Mouse (Mus musculus) brown adipose tissue, adult 24 weeks (tissue): Measurements from ENCODE around the gene Gm10160. TPM values are rescaled to one million over a fixed set of nuclear protein-coding genes. Genes with fewer than 3 reads are reported as not detected.
"Not testable (repeated sequence)": the region's sequence is repeated elsewhere in the genome, so short reads cannot be mapped to it uniquely, and the experiment has no call there.

Experiments used
- H3K27ac ChIP-seq: fragments of 200-500 bp; replicated peaks from 2 replicates; pipeline ENCODE4 v1.5.1; 2012; ENCODE audit warnings: low read depth, mild to moderate bottlenecking, low read length
- H3K4me1 ChIP-seq: fragments of 200-500 bp; 2 replicates; pipeline ENCODE4 v1.6.1; 2012; ENCODE audit warnings: low read length, mixed read lengths; ENCODE audit not compliant: control insufficient read depth, insufficient read depth, insufficient read length
- H3K4me3 ChIP-seq: fragments of 200-500 bp; 2 replicates; pipeline ENCODE4 v1.5.1; 2012; ENCODE audit warnings: low read depth, mild to moderate bottlenecking, low read length, moderate library complexity; ENCODE audit not compliant: insufficient read depth
- polyA plus RNA-seq: library from polyadenylated mRNA; stranded (reverse); fragments of >200 nt; gene quantifications from 2 replicates; pipeline ENCODE4 v1.2.4, GENCODE M21; 2012; ENCODE audit not compliant: missing spikeins, insufficient read depth, insufficient read length

Gm10160 gene
- polyA plus RNA-seq, 1 experiment, result not detected

DNA sequence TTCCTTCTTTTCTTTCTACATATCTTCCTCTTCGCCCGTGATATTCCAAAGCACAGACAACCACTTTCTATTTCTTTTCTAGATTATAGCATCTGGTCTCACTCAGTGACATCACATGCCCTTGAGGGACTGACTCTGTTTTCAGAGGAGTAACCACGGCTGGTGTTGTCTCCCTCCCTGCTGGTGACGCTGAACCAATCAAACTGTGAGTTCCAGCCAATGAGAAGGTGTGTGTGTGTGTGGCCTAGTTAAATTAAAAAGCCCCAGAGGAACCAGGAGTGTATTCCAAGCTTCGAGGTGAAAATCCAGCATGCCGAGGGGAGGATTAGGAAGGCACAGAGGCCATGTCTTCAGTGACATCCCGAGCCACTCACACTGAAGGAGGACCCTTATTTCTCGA lies 8.6 kb downstream of the Gm10160 start:
- no peak overlapping the region for H3K4me3 ChIP-seq
- no peak overlapping the region for H3K27ac ChIP-seq
- peaks cover 11% of the 10 kb centered on the region; the same call in 1 of the 2 replicates for H3K4me1 ChIP-seq

DNA sequence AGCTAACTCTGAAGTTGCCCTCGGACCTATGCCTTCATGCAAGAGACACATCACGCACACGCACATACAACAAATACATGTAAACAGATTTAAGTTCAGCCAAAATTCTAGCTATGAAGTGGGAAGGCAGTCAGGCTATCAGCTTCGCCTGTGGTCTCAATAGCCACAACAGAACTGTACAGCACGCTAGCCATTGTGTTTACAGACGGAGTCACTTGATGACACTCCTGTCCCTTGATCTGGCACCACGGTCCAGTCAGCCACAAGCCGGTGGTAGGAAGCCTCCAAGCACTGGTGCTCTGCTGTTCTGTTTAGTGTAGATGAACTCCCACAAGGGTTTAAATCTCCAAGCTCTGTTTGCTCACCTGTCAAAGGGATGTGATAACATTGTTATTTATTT lies 9.6 kb downstream of the Gm10160 start:
- Histone ChIP-seq H3K27ac (no peak overlapping the region), H3K4me1 (peaks cover 7% of the 10 kb centered on the region; the same call in 1 of the 2 replicates), H3K4me3 (no peak overlapping the region)

DNA sequence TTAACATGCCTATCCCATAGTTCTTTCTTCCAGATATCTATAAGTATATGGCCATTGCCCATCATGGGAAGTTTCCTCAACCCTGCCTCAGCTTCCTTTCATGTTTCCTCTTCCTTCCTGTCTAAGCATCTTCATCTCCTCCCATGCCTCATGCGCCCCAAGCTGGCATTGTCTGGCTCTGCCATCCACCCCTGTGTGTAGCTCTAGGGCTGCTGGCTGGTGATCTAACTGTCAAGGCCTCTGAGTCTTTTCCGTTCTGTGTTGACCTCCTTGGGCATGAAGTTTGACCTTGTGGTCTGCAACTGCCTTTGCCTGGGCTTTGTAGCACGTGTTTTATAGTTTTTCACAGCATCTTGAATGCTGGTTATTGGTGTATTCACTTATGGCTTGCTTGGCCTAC lies 10.3 kb downstream of the Gm10160 start:
- Histone ChIP-seq H3K4me3 (no peak overlapping the region), H3K27ac (no peak overlapping the region), H3K4me1 (peaks cover 9% of the 10 kb centered on the region; the same call in 1 of the 2 replicates)

DNA sequence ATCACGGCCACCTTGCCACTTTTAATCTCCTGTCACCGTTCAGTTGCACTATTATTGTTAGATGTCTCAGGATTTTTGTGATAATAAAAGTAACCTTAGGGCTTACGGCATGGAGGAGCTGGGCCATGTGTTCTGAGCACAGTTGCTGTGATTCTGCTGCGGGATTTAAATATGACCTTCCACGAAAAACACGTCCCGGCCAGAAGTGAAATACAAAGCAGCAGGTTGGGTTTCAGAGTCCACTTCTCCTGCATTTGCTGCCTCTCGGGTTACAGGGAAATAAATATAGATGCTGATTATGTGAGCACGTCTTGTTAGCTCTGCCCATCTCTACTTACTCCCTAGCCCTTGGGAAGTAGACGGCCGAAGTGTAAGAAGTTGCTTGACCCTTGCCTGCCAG lies 10.8 kb downstream of the Gm10160 start:
- Histone ChIP-seq H3K4me3 (no peak overlapping the region), H3K27ac (no peak overlapping the region), H3K4me1 (peaks cover 9% of the 10 kb centered on the region; the same call in 1 of the 2 replicates)

DNA sequence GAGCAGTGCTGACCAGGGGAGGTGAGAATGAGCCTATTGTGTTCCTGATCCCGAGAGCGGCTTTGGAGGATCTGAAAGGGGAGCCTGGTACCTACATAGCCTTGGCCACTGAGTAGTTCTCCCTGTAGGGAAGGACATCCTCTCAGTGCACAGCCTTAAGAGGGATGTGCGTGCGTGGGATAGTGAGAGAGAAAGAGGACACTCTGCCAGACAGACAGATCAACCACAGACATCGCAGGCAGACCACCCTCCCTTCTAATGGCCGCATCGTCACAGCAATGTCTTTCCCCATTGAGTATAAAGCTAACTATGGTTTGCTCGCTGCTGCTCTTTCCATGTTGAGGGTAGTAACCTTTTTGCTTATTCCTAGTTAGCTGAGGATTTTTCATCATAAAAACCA lies 11.7 kb downstream of the Gm10160 start:
- Histone ChIP-seq H3K4me3 (no peak overlapping the region), H3K27ac (no peak overlapping the region), H3K4me1 (peaks cover 7% of the 10 kb centered on the region; the same call in 1 of the 2 replicates)

DNA sequence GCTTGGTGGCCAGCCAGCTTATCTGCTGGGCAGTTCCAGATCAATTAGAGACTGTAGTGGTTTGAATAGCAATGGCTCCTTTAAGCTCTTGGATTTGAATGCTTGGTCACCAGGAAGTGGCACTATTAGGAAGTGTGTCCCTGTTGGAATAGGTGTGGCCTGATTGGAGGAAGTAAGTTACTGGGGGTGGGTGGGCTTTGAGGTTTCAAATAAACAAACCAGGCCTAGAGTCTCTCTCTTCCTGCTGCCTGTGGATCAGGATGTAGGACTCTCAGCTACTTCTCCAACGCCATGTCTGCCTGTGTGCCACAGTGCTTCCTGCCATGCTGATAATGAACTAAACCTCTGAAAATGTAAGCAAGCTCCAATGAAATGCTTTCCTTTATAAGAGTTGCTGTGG lies 12.6 kb downstream of the Gm10160 start:
- Histone ChIP-seq H3K4me3 (no peak overlapping the region), H3K27ac (no peak overlapping the region), H3K4me1 (peaks cover 7% of the 10 kb centered on the region; the same call in 1 of the 2 replicates)

DNA sequence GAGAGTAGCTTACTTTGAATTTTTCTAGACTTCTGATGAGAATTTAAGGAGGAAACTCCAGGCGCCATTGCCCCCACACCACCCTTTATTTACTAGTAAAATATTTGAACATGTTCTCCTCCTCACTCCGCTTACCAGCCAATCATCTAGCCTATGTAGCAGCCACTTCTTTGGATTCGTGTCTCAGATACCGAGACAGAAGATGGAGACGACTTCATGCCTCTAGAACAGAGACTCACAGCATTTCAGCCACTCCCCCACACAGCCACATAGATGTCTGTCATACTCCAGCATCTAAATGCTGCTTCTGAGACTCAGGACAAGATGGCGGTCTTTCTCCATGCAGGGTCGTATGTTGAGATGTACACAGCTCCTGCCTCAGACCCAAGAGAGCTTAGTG lies 13.5 kb downstream of the Gm10160 start:
- peaks cover 7% of the 10 kb centered on the region; the same call in 1 of the 2 replicates for H3K4me1 ChIP-seq
- H3K4me3 ChIP-seq, result no peak overlapping the region
- H3K27ac ChIP-seq, result no peak overlapping the region

DNA sequence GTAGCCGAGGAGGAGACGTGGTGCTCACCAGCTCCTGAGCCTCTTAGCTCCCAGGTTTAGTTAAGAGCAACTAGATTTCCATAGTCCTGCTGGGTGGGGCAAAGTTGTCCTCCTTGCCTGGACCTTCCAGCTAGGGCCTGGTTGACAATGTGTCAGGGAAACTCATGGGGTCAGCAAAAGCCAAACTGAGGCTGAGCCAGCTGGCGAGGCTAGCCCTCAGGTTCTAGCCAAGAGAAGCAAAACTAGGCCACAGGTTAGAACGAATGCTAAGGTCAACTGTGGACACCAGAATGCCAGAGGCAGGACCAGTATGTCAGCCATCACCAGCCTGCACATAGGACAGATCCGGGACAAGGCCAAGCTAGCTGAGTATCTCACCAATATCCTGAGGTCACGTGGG lies 14.2 kb downstream of the Gm10160 start:
- H3K4me1 ChIP-seq, result peaks cover 7% of the 10 kb centered on the region; the same call in 1 of the 2 replicates
- H3K27ac ChIP-seq, result peak overlapping the region; percentile 55
- H3K4me3 ChIP-seq, result no peak overlapping the region

DNA sequence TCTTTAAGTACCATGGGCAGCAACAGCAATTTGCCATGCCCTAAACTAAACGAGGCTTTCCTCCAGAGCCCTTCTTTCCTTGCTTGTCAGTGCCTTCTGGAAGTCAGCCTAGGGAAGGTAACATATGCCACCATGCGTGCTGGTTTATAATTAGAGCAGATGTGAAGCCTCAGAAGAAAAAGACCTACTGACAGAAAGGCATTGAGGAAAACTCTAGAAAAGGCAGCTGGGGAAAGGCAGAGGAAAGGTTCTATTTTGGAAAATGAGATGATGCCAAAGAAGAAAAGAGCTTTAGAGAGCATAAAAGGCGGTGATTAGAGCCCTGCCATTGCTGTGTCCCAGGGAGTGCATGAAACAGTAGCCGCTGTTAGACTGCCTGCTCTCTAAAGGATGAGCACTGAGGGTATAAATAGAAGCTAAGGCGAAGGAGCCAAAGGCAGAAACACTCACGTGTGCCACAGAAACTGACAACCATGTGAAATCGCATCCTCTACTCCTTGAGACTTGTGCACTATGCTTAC lies 14.9 kb downstream of the Gm10160 start:
- Histone ChIP-seq H3K27ac (peak overlapping the region; percentile 55), H3K4me3 (no peak overlapping the region), H3K4me1 (peaks cover 7% of the 10 kb centered on the region; the same call in 1 of the 2 replicates)

DNA sequence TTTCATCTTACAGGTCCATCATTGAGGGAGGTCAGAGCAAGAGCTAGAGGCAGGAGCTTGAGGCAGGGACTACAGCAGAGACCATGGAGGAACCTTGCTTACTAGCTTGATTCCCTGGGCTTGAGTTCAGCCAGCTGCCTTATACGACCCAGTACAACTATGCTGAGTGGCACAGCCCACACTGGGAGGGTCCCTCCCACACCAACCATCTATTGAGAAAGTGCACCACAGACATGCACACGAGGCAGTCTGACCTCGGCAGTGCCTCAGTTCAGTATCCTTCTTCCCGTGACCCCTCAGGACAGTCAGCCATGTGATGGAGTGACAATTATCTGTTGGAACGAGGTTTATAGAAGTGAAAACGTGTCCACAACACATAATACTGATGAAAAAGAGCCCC lies 15.8 kb downstream of the Gm10160 start:
- H3K4me1 ChIP-seq, result peaks cover 7% of the 10 kb centered on the region; the same call in 1 of the 2 replicates
- H3K27ac ChIP-seq, result no peak overlapping the region
- no peak overlapping the region for H3K4me3 ChIP-seq

DNA sequence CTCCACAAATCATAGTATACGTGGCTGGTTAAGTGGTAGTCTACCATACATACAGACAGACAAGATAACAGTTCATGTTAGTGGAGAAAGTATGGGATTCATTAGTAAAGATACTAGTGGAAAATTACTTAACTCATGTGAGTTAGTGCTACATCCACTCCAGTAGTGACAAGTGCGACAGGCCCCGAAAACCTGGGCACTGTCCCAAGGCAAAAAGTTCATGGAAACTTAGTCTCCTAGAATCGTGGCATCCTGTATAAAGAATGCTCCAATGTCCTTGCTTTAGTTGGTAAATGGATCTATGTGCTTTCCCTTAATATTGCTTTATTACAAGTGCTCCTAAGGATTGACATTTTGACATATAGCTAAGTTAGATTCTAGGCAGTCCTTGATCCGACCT lies 17.8 kb downstream of the Gm10160 start:
- H3K4me1 ChIP-seq, H3K4me3 ChIP-seq, H3K27ac ChIP-seq: not testable (repeated sequence)

DNA sequence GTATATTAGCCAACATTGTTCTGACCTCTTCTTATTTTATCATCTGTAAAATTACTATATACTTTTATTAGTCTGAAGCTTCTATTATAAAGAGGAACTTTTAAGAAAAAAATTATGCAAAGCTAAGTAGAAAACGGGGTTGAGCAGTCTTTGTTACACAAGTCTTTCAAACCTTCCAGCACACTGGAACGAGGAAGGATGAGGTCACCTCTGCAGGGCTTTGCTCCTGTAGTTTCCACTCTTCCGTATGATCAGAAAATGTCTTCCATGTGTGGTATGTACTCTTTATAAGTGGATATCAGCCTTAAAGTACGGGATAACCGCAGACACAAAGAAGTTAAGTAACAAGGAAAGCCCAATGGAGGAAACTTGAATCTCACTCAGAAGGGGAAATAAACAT lies 20.2 kb downstream of the Gm10160 start:
- Histone ChIP-seq H3K4me3 (no peak overlapping the region), H3K27ac (no peak overlapping the region), H3K4me1 (no peaks in the 10 kb centered on the region)

DNA sequence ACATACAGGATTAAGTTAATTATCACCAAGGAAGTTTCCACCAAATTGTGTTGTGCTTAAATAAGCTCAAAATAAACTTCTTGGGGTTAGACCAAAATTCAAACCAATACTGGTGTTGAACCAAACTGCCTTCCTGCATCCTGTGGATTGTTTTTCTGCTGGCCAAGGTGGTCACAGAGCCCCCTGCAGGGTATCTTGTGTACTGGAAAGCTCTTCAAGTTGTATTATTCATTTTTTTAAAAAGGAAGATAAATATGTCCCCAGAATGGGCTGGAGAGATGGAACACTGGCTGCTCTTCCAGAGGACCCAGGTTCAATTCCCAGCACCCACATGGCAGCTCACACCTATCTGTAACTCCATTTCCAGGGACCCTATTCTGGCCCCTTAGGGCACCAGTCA lies 20.7 kb downstream of the Gm10160 start:
- no peak overlapping the region for H3K27ac ChIP-seq
- H3K4me1 ChIP-seq, result peaks cover 2% of the 10 kb centered on the region; the same call in 1 of the 2 replicates
- H3K4me3 ChIP-seq, result no peak overlapping the region

DNA sequence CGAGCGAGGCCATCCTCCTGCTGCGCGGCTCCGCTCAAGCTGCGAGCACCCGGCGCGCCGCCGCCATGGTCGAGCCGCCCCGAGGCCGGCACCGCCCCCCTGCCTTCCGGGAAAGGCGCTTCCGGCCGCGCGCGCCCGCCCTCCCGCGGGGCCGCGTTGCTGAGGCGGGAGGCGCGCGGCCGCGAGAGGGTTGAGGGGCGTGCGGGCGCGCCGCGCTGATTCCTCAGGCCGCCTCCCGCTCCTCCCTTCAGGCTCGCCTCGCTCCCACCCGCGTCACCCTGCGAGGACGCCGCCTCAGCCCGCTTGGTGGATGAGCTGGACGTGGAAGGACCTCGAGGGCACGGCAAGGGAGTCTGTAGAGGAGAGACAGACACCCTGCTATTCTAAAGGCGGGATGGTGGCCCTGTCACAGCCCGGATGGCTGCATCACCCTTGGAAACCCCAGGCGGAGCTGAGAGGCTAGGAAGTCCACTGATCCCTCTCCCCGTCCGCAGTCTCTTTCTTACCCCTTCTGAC lies 26.2 kb downstream of the Gm10160 start, which contains the start of gene Btbd1:
TSS of gene Btbd1 (minus strand) at position 53 of the 516 bp plus-strand sequence.
- Histone ChIP-seq H3K4me3 (peak within 1 kb of the TSS; percentile 98), H3K27ac (peak within 1 kb of the TSS; percentile 90), H3K4me1 (peaks cover 22% of the 10 kb centered on the region)

DNA sequence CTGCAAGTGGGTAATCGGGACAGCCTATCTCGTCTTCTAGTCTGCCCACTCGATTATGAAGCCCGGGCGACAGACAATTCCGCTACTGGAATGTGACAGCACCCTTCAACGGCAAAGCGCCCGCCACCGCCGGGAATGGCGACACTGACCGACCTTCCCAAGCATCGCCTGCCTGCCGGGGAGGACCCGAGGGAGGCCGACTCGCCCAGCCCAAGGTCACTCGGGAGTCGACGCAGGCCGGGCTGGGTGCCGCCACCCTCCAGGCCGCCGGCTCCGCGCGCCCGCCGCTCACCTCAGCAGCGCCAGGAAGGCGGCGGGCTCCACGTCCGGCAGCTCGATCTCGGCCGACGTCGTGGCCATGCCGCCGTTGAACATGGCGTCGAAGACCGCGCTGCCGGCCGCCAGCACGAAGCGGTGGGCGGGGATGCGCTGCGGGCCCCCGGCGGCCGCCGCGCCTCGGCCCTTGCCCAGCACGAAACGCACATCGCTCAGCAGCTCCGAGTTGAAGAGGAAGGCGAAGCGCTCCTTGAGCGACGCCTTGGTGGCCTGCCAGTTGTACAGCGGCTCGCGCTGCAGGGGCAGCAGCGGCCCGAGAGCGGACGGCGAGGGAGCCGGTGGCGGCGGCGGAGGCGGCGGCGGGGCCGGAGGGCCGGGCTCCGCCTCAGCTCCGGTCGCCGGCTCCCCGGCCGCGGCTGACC lies 26.8 kb downstream of the Gm10160 start:
- peak overlapping the region; percentile 98 for H3K4me3 ChIP-seq
- peaks cover 25% of the 10 kb centered on the region for H3K4me1 ChIP-seq
- peak overlapping the region; percentile 90 for H3K27ac ChIP-seq
